In the genomic region with DNA sequence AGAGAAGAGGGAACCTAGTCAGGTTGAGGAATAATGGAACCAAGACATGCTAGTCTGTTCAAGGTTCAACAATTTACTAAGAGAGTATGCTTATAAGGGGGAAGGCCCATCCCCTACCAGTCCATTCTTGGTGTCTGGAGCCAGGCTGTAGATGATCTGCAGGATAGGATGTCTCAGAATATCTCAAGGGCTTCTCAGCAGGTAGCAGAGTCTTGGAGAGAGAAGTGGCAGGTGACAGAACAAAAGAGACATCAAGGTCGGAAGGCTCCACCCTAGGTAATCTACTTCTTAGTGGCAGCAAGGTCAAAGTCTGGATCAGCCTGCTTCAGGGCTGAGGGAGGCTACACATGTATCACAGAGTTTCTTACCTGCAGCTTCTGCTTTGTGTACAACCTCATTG, we compare ENCODE assay signal across 16 mouse cellular contexts.
"Had no signal": no experiment of that assay in that cellular context is flagged by ENCODE, and none has a peak within 500 bp of the region (broad histone marks: within the 10 kb centered on the region; RNA-seq: fewer than 3 reads in every experiment).

No protein-coding gene starts in this region.

- H3K36me3 ChIP-seq: lung, embryonic 15.5 days; midbrain, embryonic 13.5 days; midbrain, embryonic 15.5 days; neural tube, embryonic 12.5 days had no signal

- H3K9ac ChIP-seq: liver, postnatal 0 days; lung, embryonic 15.5 days; midbrain, embryonic 13.5 days; midbrain, embryonic 15.5 days; neural tube, embryonic 12.5 days had no signal

- H3K9me3 ChIP-seq: lung, embryonic 15.5 days; megakaryocyte, embryonic 14.5 days; midbrain, embryonic 13.5 days; midbrain, embryonic 15.5 days; neural tube, embryonic 12.5 days had no signal

- H3K4me1 ChIP-seq: lung, embryonic 15.5 days; megakaryocyte, embryonic 14.5 days; midbrain, embryonic 13.5 days; midbrain, embryonic 15.5 days; neural tube, embryonic 12.5 days had no signal

- H3K4me3 ChIP-seq: lung, embryonic 15.5 days; megakaryocyte, embryonic 14.5 days; midbrain, embryonic 13.5 days; midbrain, embryonic 15.5 days; neural tube, embryonic 12.5 days had no signal

- ATAC-seq: liver, postnatal 0 days; lung, postnatal 0 days; midbrain, embryonic 13.5 days; midbrain, embryonic 15.5 days had no signal

- H3K27ac ChIP-seq: lung, embryonic 15.5 days; macrophage; midbrain, embryonic 13.5 days; midbrain, embryonic 15.5 days; neural tube, embryonic 12.5 days had no signal

- H3K27me3 ChIP-seq: lung, embryonic 15.5 days; megakaryocyte, embryonic 14.5 days; midbrain, embryonic 13.5 days; midbrain, embryonic 15.5 days; neural tube, embryonic 12.5 days had no signal

- DNase-seq: liver, postnatal 0 days; lung, adult 2 months; lung, postnatal 14 days; lung, postnatal 36 days; right cerebral cortex, postnatal 14 days; spleen, adult 18-20 months; thymus, adult 18-20 months; thymus, postnatal 14 days; thymus, postnatal 36 days had no signal
